Mouse (Mus musculus): ENCODE results near the gene Trpm8.

DNA sequence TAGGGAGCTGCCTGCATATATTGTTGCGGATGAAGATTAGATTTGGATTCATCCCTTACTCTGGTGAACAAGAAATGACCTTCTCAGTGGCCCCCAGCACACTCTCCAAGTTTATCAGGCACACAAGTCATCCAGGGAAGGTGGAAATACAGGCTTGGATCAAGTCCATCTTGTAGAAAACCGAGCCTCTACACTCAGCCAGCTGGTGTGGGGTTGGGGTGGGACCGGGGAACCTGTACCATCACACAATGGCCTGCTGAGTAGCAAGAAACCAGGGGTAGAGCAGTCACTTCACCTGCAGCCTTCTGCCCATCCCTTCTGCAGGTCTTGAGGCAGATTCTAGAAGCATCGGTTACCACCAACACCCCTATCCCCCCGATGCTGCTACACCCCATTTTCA is 42.8 kb upstream of the Trpm8 start:
- TF ChIP-seq CTCF (conservative IDR thresholded peaks at IDR 0.05; ENCODE audit: low read length), result no peak
- no peak for TF ChIP-seq NANOG (IDR thresholded peaks at IDR 0.05; ENCODE audit: borderline replicate concordance, low read length)

Data from E14TG2a.4 (cell line).